Mouse (Mus musculus) ES-Bruce4 (cell line): ENCODE results near the gene Cpt1b. TPM values are rescaled to one million over a fixed set of nuclear protein-coding genes. Genes with fewer than 3 reads are reported as not detected.

Experiments
- H3K27ac ChIP-seq: 2 replicates; pipeline ENCODE4 v1.5.1; 2012; ENCODE audit warnings: low read length, inconsistent platforms; ENCODE audit not compliant: insufficient read depth
- H3K27me3 ChIP-seq: 2 replicates; pipeline ENCODE4 v1.6.1; 2012; ENCODE audit warnings: mild to moderate bottlenecking, low read length, inconsistent platforms; ENCODE audit not compliant: control insufficient read depth, poor library complexity, insufficient read depth, severe bottlenecking
- H3K36me3 ChIP-seq: 2 replicates; pipeline ENCODE4 v1.6.1; 2012; ENCODE audit warnings: inconsistent platforms, mild to moderate bottlenecking, low read length, moderate library complexity; ENCODE audit not compliant: control insufficient read depth, poor library complexity, insufficient read depth, severe bottlenecking
- H3K4me1 ChIP-seq: one replicate; pipeline ENCODE4 v1.8.1; 2011; ENCODE audit warnings: low read length; ENCODE audit not compliant: control insufficient read depth, insufficient read depth
- H3K4me3 ChIP-seq: 2 replicates; pipeline ENCODE4 v1.5.1; 2011; ENCODE audit warnings: low read depth, mild to moderate bottlenecking, low read length
- H3K9ac ChIP-seq: 2 replicates; pipeline ENCODE4 v1.6.1; 2012; ENCODE audit warnings: low read depth, mild to moderate bottlenecking, inconsistent platforms; ENCODE audit not compliant: poor library complexity, severe bottlenecking
- H3K9me3 ChIP-seq: replicated peaks from 2 replicates; pipeline ENCODE4 v1.6.1; 2012; ENCODE audit warnings: mild to moderate bottlenecking, low read length, inconsistent platforms; ENCODE audit not compliant: control insufficient read depth, poor library complexity, insufficient read depth, severe bottlenecking
- CTCF ChIP-seq: IDR thresholded peaks from one replicate; pipeline ENCODE4 v1.8.1; 2011; ENCODE audit warnings: low read depth, low read length
- EP300 ChIP-seq: IDR thresholded peaks from 2 replicates; pipeline ENCODE4 v1.6.1; 2011; ENCODE audit warnings: low read depth, low read length; ENCODE audit not compliant: insufficient read depth
- POLR2A ChIP-seq: IDR thresholded peaks from one replicate; pipeline ENCODE4 v1.8.1; 2011; ENCODE audit warnings: low read length; ENCODE audit not compliant: insufficient read depth
- polyA plus RNA-seq: library from polyadenylated mRNA; stranded (reverse); fragments of >200 nt; gene quantifications from 2 replicates; pipeline ENCODE4 v1.2.4, GENCODE M21; 2011; ENCODE audit warnings: low read depth; ENCODE audit not compliant: missing spikeins, insufficient read depth, insufficient read length

Cpt1b gene
- polyA plus RNA-seq, 1 experiment: 6.1 TPM

- Histone ChIP-seq H3K27ac (no peak overlapping the region), H3K36me3 (no peaks in the 10 kb centered on the region), H3K27me3 (no peaks in the 10 kb centered on the region), H3K4me3 (no peak overlapping the region), H3K9ac (no peak overlapping the region), H3K9me3 (0 out of 2 replicates have a peak, but pooled peaks cover 2% of the 10 kb centered on the region), H3K4me1 (no peaks in the 10 kb centered on the region)
- no peak for TF ChIP-seq POLR2A
- TF ChIP-seq CTCF: no peak
- no peak for TF ChIP-seq EP300
Observed at GRCm38 (mm10) chr15:89468577-89468976, 42.9 kb upstream of the Cpt1b start.

- H3K36me3 ChIP-seq: no peaks in the 10 kb centered on the region
- no peak overlapping the region for H3K4me3 ChIP-seq
- no peaks in the 10 kb centered on the region for H3K27me3 ChIP-seq
- H3K27ac ChIP-seq: no peak overlapping the region
- H3K4me1 ChIP-seq: no peaks in the 10 kb centered on the region
- TF ChIP-seq POLR2A: no peak
- TF ChIP-seq EP300: no peak
- no peak overlapping the region for H3K9ac ChIP-seq
- H3K9me3 ChIP-seq: no peaks in the 10 kb centered on the region
Observed at GRCm38 (mm10) chr15:89465052-89465451, 39.4 kb upstream of the Cpt1b start.

- H3K4me3 ChIP-seq: no peak overlapping the region
- no peaks in the 10 kb centered on the region for H3K9me3 ChIP-seq
Observed at GRCm38 (mm10) chr15:89463334-89464235, 37.9 kb upstream of the Cpt1b start.

GRCm38 (mm10) chr15:89462176-89462575 is 36.5 kb upstream of the Cpt1b start:
- Histone ChIP-seq H3K9ac (no peak overlapping the region), H3K36me3 (no peaks in the 10 kb centered on the region), H3K27ac (no peak overlapping the region), H3K4me3 (no peak overlapping the region), H3K27me3 (no peaks in the 10 kb centered on the region), H3K4me1 (no peaks in the 10 kb centered on the region), H3K9me3 (no peaks in the 10 kb centered on the region)
- TF ChIP-seq POLR2A: no peak

More at GRCm38 (mm10) chr15:89463334-89464235, 37.9 kb upstream of the Cpt1b start:
- Histone ChIP-seq H3K9ac (no peak overlapping the region), H3K36me3 (no peaks in the 10 kb centered on the region), H3K27ac (no peak overlapping the region), H3K4me1 (no peaks in the 10 kb centered on the region), H3K27me3 (no peaks in the 10 kb centered on the region)
- TF ChIP-seq EP300 (no peak), POLR2A (peak; percentile 44), CTCF (peak; percentile 64)

- no peak for TF ChIP-seq CTCF
- Histone ChIP-seq H3K27ac (no peak overlapping the region), H3K9ac (no peak overlapping the region), H3K27me3 (no peaks in the 10 kb centered on the region), H3K4me3 (no peak overlapping the region), H3K9me3 (no peaks in the 10 kb centered on the region), H3K4me1 (no peaks in the 10 kb centered on the region), H3K36me3 (no peaks in the 10 kb centered on the region)
Observed at GRCm38 (mm10) chr15:89461321-89461720, 35.7 kb upstream of the Cpt1b start.

GRCm38 (mm10) chr15:89460298-89460697 is 34.6 kb upstream of the Cpt1b start:
- TF ChIP-seq POLR2A (no peak), CTCF (no peak), EP300 (no peak)
- Histone ChIP-seq H3K9me3 (no peaks in the 10 kb centered on the region), H3K4me3 (no peak overlapping the region), H3K4me1 (no peaks in the 10 kb centered on the region), H3K36me3 (no peaks in the 10 kb centered on the region), H3K9ac (no peak overlapping the region), H3K27ac (no peak overlapping the region), H3K27me3 (no peaks in the 10 kb centered on the region)
